Mouse (Mus musculus) CH12.LX (cell line): ENCODE measurements at regions not wholly inside any gene's neighbourhood (a gene's known extent, or its start where the extent isn't known, plus 50 kb on each side); places are given as distances from the start of the nearest gene placed in this dataset.

Source experiments
- DNase-seq: peaks from one replicate; pipeline ENCODE4 v3.0.0-alpha.2; 2013; ENCODE audit errors: extremely low read depth
- H3K27ac ChIP-seq: 2 replicates; pipeline ENCODE4 v1.5.1; 2012; ENCODE audit warnings: low read depth, mild to moderate bottlenecking, control low read depth, moderate library complexity; ENCODE audit not compliant: insufficient read depth
- H3K27me3 ChIP-seq: replicated peaks from 2 replicates; pipeline ENCODE3; 2012; ENCODE audit warnings: inconsistent platforms
- H3K36me3 ChIP-seq, 2 experiments: replicated peaks in 1 of 2; 2 replicates each; pipeline versions ENCODE3 to v1.6.1; 2012; ENCODE audit warnings: inconsistent platforms in 1 of 2, low read length in 1 of 2, mild to moderate bottlenecking in 1 of 2, mixed read lengths in 1 of 2, moderate library complexity in 1 of 2; ENCODE audit not compliant: control insufficient read depth in 1 of 2, insufficient read depth in 1 of 2
- H3K4me1 ChIP-seq, 2 experiments: 2 replicates each; pipeline ENCODE4 v1.6.1; 2012; ENCODE audit warnings: inconsistent platforms in 1 of 2, moderate library complexity in 1 of 2; ENCODE audit not compliant: insufficient read depth in 2 of 2, control insufficient read depth in 1 of 2
- H3K4me2 ChIP-seq: 2 replicates; pipeline ENCODE4 v1.6.1; 2012; ENCODE audit warnings: low read depth, mild to moderate bottlenecking, control low read depth; ENCODE audit not compliant: poor library complexity, insufficient read depth, severe bottlenecking
- H3K4me3 ChIP-seq, 3 experiments: fragments of 150-350 bp in 1 of 3; sonication (generic) in 1 of 3; replicated peaks in 1 of 3; 2 replicates each; pipeline versions ENCODE3 to v1.5.1; 2011 to 2012; ENCODE audit warnings: low read depth in 2 of 3, low read length in 2 of 3, mild to moderate bottlenecking in 2 of 3, moderate library complexity in 2 of 3, control low read depth in 1 of 3, improper control_type of control experiment in 1 of 3, inconsistent platforms in 1 of 3, mixed read lengths in 1 of 3; ENCODE audit not compliant: poor library complexity in 1 of 3
- H3K79me2 ChIP-seq: replicated peaks from 2 replicates; pipeline ENCODE4 v1.6.1; 2012; ENCODE audit warnings: mild to moderate bottlenecking, moderate library complexity; ENCODE audit not compliant: control insufficient read depth, poor library complexity, insufficient read depth, severe bottlenecking; ENCODE audit errors: extremely low read depth
- H3K9ac ChIP-seq: 2 replicates; pipeline ENCODE4 v1.6.1; 2012; ENCODE audit warnings: low read depth, mild to moderate bottlenecking, control low read depth, moderate library complexity; ENCODE audit not compliant: insufficient read depth
- H3K9me3 ChIP-seq: replicated peaks from 2 replicates; pipeline ENCODE3; 2012; ENCODE audit warnings: low read length, inconsistent platforms, mixed read lengths
- CHD2 ChIP-seq: IDR thresholded peaks from 2 replicates; pipeline ENCODE4 v1.6.1; 2011; ENCODE audit warnings: low read length, improper control_type of control experiment
- ELF1 ChIP-seq: IDR thresholded peaks from 2 replicates; pipeline ENCODE4 v1.6.1; 2014; ENCODE audit warnings: low read depth, mild to moderate bottlenecking, inconsistent platforms, low read length, improper control_type of control experiment
- EP300 ChIP-seq: IDR thresholded peaks from 2 replicates; pipeline ENCODE4 v1.6.1; 2011; ENCODE audit warnings: low read length, improper control_type of control experiment
- ETS1 ChIP-seq: conservative IDR thresholded peaks from 2 replicates; pipeline ENCODE4 v1.6.1; 2012; ENCODE audit warnings: low read depth, mild to moderate bottlenecking, inconsistent platforms, low read length, improper control_type of control experiment, moderate library complexity
- GABPA ChIP-seq: IDR thresholded peaks from 2 replicates; pipeline ENCODE4 v1.6.1; 2012; ENCODE audit warnings: low read depth, low read length, improper control_type of control experiment, inconsistent platforms; ENCODE audit not compliant: insufficient replicate concordance
- HCFC1 ChIP-seq: IDR thresholded peaks from 2 replicates; pipeline ENCODE4 v1.6.1; 2012; ENCODE audit warnings: low read depth, mild to moderate bottlenecking, inconsistent platforms, low read length, improper control_type of control experiment
- IRF4 ChIP-seq: IDR thresholded peaks from 2 replicates; pipeline ENCODE4 v1.6.1; 2014; ENCODE audit warnings: low read depth, mild to moderate bottlenecking, inconsistent platforms, low read length, improper control_type of control experiment
- JUND ChIP-seq: conservative IDR thresholded peaks from 2 replicates; pipeline ENCODE4 v1.6.1; 2011; ENCODE audit warnings: low read depth, low read length, improper control_type of control experiment
- KAT2A ChIP-seq: IDR thresholded peaks from 2 replicates; pipeline ENCODE4 v1.6.1; 2012; ENCODE audit warnings: low read length, improper control_type of control experiment, inconsistent platforms; ENCODE audit not compliant: insufficient replicate concordance
- MAFK ChIP-seq: IDR thresholded peaks from 2 replicates; pipeline ENCODE4 v1.6.1; 2011; ENCODE audit warnings: low read length, improper control_type of control experiment; ENCODE audit not compliant: insufficient replicate concordance
- MAX ChIP-seq: IDR thresholded peaks from 2 replicates; pipeline ENCODE4 v1.6.1; 2011; ENCODE audit warnings: low read length, improper control_type of control experiment
- MAZ ChIP-seq: IDR thresholded peaks from 2 replicates; pipeline ENCODE4 v1.6.1; 2012; ENCODE audit warnings: low read depth, mild to moderate bottlenecking, inconsistent platforms, low read length, improper control_type of control experiment, moderate library complexity
- MEF2A ChIP-seq: IDR thresholded peaks from 2 replicates; pipeline ENCODE4 v1.6.1; 2014; ENCODE audit warnings: low read depth, mild to moderate bottlenecking, inconsistent platforms, low read length, improper control_type of control experiment, borderline replicate concordance
- MXI1 ChIP-seq: IDR thresholded peaks from 2 replicates; pipeline ENCODE4 v1.6.1; 2011; ENCODE audit warnings: mild to moderate bottlenecking, low read depth, low read length, improper control_type of control experiment
- POLR2A ChIP-seq: IDR thresholded peaks from 2 replicates; pipeline ENCODE4 v1.6.1; 2011; ENCODE audit warnings: low read depth, mild to moderate bottlenecking, improper control_type of control experiment, low read length
- RAD21 ChIP-seq: IDR thresholded peaks from 2 replicates; pipeline ENCODE4 v1.6.1; 2011; ENCODE audit warnings: low read depth, mild to moderate bottlenecking, low read length, improper control_type of control experiment, moderate library complexity
- SIN3A ChIP-seq: IDR thresholded peaks from 2 replicates; pipeline ENCODE4 v1.6.1; 2012; ENCODE audit warnings: low read length, improper control_type of control experiment, inconsistent platforms
- SMC3 ChIP-seq: IDR thresholded peaks from 2 replicates; pipeline ENCODE4 v1.6.1; 2011; ENCODE audit warnings: low read depth, low read length, improper control_type of control experiment
- TBP ChIP-seq: conservative IDR thresholded peaks from 2 replicates; pipeline ENCODE4 v1.6.1; 2011; ENCODE audit warnings: low read depth, low read length, improper control_type of control experiment
- TCF12 ChIP-seq: IDR thresholded peaks from 2 replicates; pipeline ENCODE4 v1.6.1; 2014; ENCODE audit warnings: low read depth, mild to moderate bottlenecking, inconsistent platforms, low read length, improper control_type of control experiment
- USF1 ChIP-seq: IDR thresholded peaks from 2 replicates; pipeline ENCODE4 v1.6.1; 2014; ENCODE audit warnings: low read depth, mild to moderate bottlenecking, inconsistent platforms, low read length, improper control_type of control experiment
- USF2 ChIP-seq: conservative IDR thresholded peaks from 2 replicates; pipeline ENCODE4 v1.6.1; 2011; ENCODE audit warnings: low read depth, low read length, improper control_type of control experiment
- ZC3H11A ChIP-seq: IDR thresholded peaks from 2 replicates; pipeline ENCODE4 v1.6.1; 2012; ENCODE audit warnings: low read depth, mild to moderate bottlenecking, inconsistent platforms, low read length, improper control_type of control experiment
- ZKSCAN1 ChIP-seq: IDR thresholded peaks from 2 replicates; pipeline ENCODE4 v1.6.1; 2012; ENCODE audit warnings: low read depth, inconsistent platforms, low read length, improper control_type of control experiment, borderline replicate concordance
- ZMIZ1 ChIP-seq: IDR thresholded peaks from 2 replicates; pipeline ENCODE4 v1.6.1; 2012; ENCODE audit warnings: low read depth, mild to moderate bottlenecking, inconsistent platforms, low read length, improper control_type of control experiment
- dilution Hi-C: fragments of 300-500 bp; cut with MboI; formaldehyde crosslinking; loops from 2 replicates; pipeline ENCODE4 v1.14.3; 2020; ENCODE audit warnings: low sequenced_read_pairs; ENCODE audit not compliant: extremely low pct_unique_long_range_greater_than_20kb, extremely low pct_ligation_motif_present
- in situ Hi-C: fragments of 300-500 bp; cut with MboI; formaldehyde crosslinking; loops from 3 replicates; pipeline ENCODE4 v1.14.3; 2019; ENCODE audit warnings: low sequenced_read_pairs, low pct_ligation_motif_present, low pct_unique_long_range_greater_than_20kb, mixed read lengths

- no peaks in the 10 kb centered on the region for H3K9me3 ChIP-seq
- no peak overlapping the region for H3K9ac ChIP-seq
- in situ Hi-C loops, result no loop called here
- no peak overlapping the region for H3K4me3 ChIP-seq
- DNase-seq, result no peak
- H3K4me2 ChIP-seq, result no peak overlapping the region
- peaks cover 84% of the 10 kb centered on the region for H3K27me3 ChIP-seq
- H3K27ac ChIP-seq, result no peak overlapping the region
- H3K79me2 ChIP-seq, result no peaks in the 10 kb centered on the region
- H3K36me3 ChIP-seq, result no peaks in the 10 kb centered on the region
- no peaks in the 10 kb centered on the region for H3K4me1 ChIP-seq
- no peak for TF ChIP-seq ELF1
- TF ChIP-seq CHD2, result no peak
- TF ChIP-seq SIN3A, result no peak
- no peak for TF ChIP-seq POLR2A
- TF ChIP-seq ZKSCAN1, result no peak
- TF ChIP-seq EP300, result no peak
- no peak for TF ChIP-seq MAFK
- TF ChIP-seq SMC3, result no peak
- TF ChIP-seq, all 38 proteins: peak for 0
- dilution Hi-C loops, result no loop called here
Measured at GRCm38 (mm10) chr7:135965528-135965927, 249.4 kb upstream of the Mki67 start.

GRCm38 (mm10) chr7:135966231-135966630 lies 250.1 kb upstream of the Mki67 start:
- Histone ChIP-seq H3K4me1 (no peaks in the 10 kb centered on the region), H3K9me3 (no peaks in the 10 kb centered on the region)
- in situ Hi-C loops, result no loop called here

GRCm38 (mm10) chr7:135968638-135969037 lies 252.5 kb upstream of the Mki67 start:
- in situ Hi-C loops (no loop called here), dilution Hi-C loops (no loop called here)
- Histone ChIP-seq H3K27me3 (peaks cover 83% of the 10 kb centered on the region), H3K79me2 (no peaks in the 10 kb centered on the region), H3K4me3 (no peak overlapping the region), H3K4me2 (no peak overlapping the region), H3K9ac (no peak overlapping the region), H3K9me3 (no peaks in the 10 kb centered on the region), H3K27ac (no peak overlapping the region), H3K4me1 (no peaks in the 10 kb centered on the region), H3K36me3 (no peaks in the 10 kb centered on the region)
- DNase-seq, result no peak
- no peak for TF ChIP-seq HCFC1
- TF ChIP-seq RAD21, result no peak
- no peak for TF ChIP-seq JUND
- TF ChIP-seq MAZ, result no peak
- no peak for TF ChIP-seq KAT2A
- TF ChIP-seq IRF4, result no peak
- TF ChIP-seq GABPA, result no peak
- no peak for TF ChIP-seq EP300
- no peak for TF ChIP-seq ZMIZ1
- no peak for TF ChIP-seq USF1
- no peak for TF ChIP-seq MXI1
- TF ChIP-seq ETS1, result no peak

More at GRCm38 (mm10) chr7:135966231-135966630, 250.1 kb upstream of the Mki67 start:
- no peak overlapping the region for H3K4me2 ChIP-seq
- H3K9ac ChIP-seq, result no peak overlapping the region
- no peak for TF ChIP-seq SMC3
- no peak for TF ChIP-seq EP300
- TF ChIP-seq IRF4, result no peak
- no peak for TF ChIP-seq KAT2A
- TF ChIP-seq SIN3A, result no peak
- no peak for TF ChIP-seq USF2
- no peak for TF ChIP-seq USF1
- no peak for TF ChIP-seq MEF2A
- TF ChIP-seq TBP, result no peak
- TF ChIP-seq TCF12, result no peak
- no peak for TF ChIP-seq GABPA
- no peak for TF ChIP-seq MAX
- no peak for TF ChIP-seq ZC3H11A
- TF ChIP-seq HCFC1, result no peak
- TF ChIP-seq MAFK, result no peak
- TF ChIP-seq, all 38 proteins: peak for 0
- Histone ChIP-seq H3K79me2 (no peaks in the 10 kb centered on the region), H3K27me3 (peaks cover 86% of the 10 kb centered on the region), H3K27ac (no peak overlapping the region), H3K36me3 (no peaks in the 10 kb centered on the region), H3K4me3 (no peak overlapping the region)
- dilution Hi-C loops, result no loop called here
- no peak for DNase-seq
